Mouse (Mus musculus): ENCODE results near the gene Rad54l.

DNA sequence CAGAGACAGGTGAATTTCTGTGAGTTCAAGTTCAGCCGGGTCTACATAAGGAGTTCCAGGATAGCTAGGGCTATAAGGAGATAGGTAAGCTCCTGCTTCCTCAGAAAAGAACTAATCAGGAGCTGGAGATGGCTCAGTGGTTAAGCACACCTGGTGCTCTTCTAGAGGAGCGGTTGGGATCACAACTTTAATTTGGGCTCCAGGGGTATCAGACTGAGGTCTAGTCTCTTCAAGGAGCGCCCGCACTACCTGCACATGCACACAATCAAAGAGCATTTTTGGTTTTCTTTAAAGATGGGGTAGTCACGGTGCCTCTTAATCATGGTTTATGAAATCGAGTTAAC is 26.3 kb upstream of the Rad54l start:
- TF ChIP-seq POLR2A (IDR thresholded peaks at IDR 0.05; ENCODE audit: control insufficient read depth in 1 of 2, insufficient read depth in 1 of 2, low read depth in 1 of 2, low read length in 2 of 2, poor library complexity in 1 of 2) = no peak
- no peak for TF ChIP-seq ELF1 (IDR thresholded peaks at IDR 0.05; ENCODE audit: low read depth, low read length)
- TF ChIP-seq MEF2A (IDR thresholded peaks at IDR 0.05; ENCODE audit: extremely low read depth, insufficient replicate concordance, low read depth, low read length, poor library complexity, severe bottlenecking) = no peak
- no peak for TF ChIP-seq CTCF (IDR thresholded peaks at IDR 0.05 in 2 of 3, conservative IDR thresholded peaks at IDR 0.05 in 1 of 3; ENCODE audit: control insufficient read depth in 1 of 3, insufficient read depth in 1 of 3, low read depth in 2 of 3, low read length in 3 of 3, poor library complexity in 1 of 3, severe bottlenecking in 1 of 3)
- no peak for TF ChIP-seq CHD2 (IDR thresholded peaks at IDR 0.05; ENCODE audit: low read length)
- no peak for TF ChIP-seq POLR2AphosphoS5 (IDR thresholded peaks at IDR 0.05; ENCODE audit: borderline replicate concordance, low read depth, low read length)

Data from MEL (cell line).